ENCODE assay signal across 15 mouse cellular contexts in genomic region chr5:38006415-38007347, GRCm38 (mm10). TPM values are rescaled to one million over a fixed set of nuclear protein-coding genes. Genes with fewer than 3 reads are reported as not detected.
DNase-seq lines count a peak whose midpoint lies in the region; ATAC-seq lines count a peak whose summit lies in the region.
"Had no signal": no experiment of that assay in that cellular context is flagged by ENCODE, and none has a peak within 500 bp of the region (broad histone marks: within the 10 kb centered on the region; RNA-seq: fewer than 3 reads in every experiment).

No protein-coding gene starts in this region.

- no peak overlapping the region for H3K27ac ChIP-seq in neural tube, embryonic 11.5 days (ENCODE audit: low read depth, low read length)
- H3K27ac ChIP-seq in neural tube, embryonic 15.5 days (replicated peaks) = no peak overlapping the region
- H3K27ac ChIP-seq: heart, adult 2 months; liver, embryonic 13.5 days had no signal

- H3K9me3 ChIP-seq in neural tube, embryonic 11.5 days (ENCODE audit: control insufficient read depth, low read length) = no peaks in the 10 kb centered on the region
- H3K9me3 ChIP-seq in neural tube, embryonic 15.5 days (replicated peaks) = no peaks in the 10 kb centered on the region
- H3K9me3 ChIP-seq: liver, embryonic 13.5 days had no signal

- peaks cover 5% of the 10 kb centered on the region; the same call in 1 of the 2 replicates for H3K4me1 ChIP-seq in neural tube, embryonic 11.5 days (ENCODE audit: control insufficient read depth, insufficient read depth, low read length)
- H3K4me1 ChIP-seq in neural tube, embryonic 15.5 days = peaks cover 5% of the 10 kb centered on the region; the same call in 1 of the 2 replicates
- H3K4me1 ChIP-seq: liver, embryonic 13.5 days had no signal

- H3K4me2 ChIP-seq in neural tube, embryonic 11.5 days (ENCODE audit: low read depth) = no peak overlapping the region
- no peak overlapping the region for H3K4me2 ChIP-seq in neural tube, embryonic 15.5 days
- H3K4me2 ChIP-seq: liver, embryonic 13.5 days had no signal

- H3K27me3 ChIP-seq in neural tube, embryonic 11.5 days (ENCODE audit: control insufficient read depth, insufficient read depth, low read length) = no peaks in the 10 kb centered on the region
- H3K27me3 ChIP-seq in neural tube, embryonic 15.5 days (replicated peaks) = 0 out of 2 replicates have a peak, but pooled peaks cover 3% of the 10 kb centered on the region
- H3K27me3 ChIP-seq: liver, embryonic 13.5 days had no signal

- DNase-seq in neural tube, embryonic 11.5 days (ENCODE audit: low spot score) = peak; percentile 49
- peak; percentile 24 for DNase-seq in embryo, embryonic 9.5 days (ENCODE audit: extremely low spot score)
- peak; percentile 44 for DNase-seq in mesoderm, embryonic 11.5 days (ENCODE audit: low read depth, low spot score)
- no peak for DNase-seq in cerebellum, postnatal 36 days
- DNase-seq in urinary bladder, postnatal 4 days (ENCODE audit: low spot score in 2 of 2) = no peak
- DNase-seq in ovary, postnatal 36 days (ENCODE audit: low spot score) = no peak
- DNase-seq: cerebellum, adult 8-10 months; forebrain, postnatal 0 days; heart, adult 2 months; kidney, postnatal 14 days; left cerebral cortex, postnatal 4 days; liver, embryonic 13.5 days; spleen, adult 18-20 months had no signal

- 37% methylated on average over 17 of the region's 17 CpGs for WGBS in neural tube, embryonic 11.5 days
- 33% methylated on average over 17 of the region's 17 CpGs for WGBS in neural tube, embryonic 15.5 days

- H3K4me3 ChIP-seq in neural tube, embryonic 11.5 days (ENCODE audit: low read depth, low read length) = no peak overlapping the region
- H3K4me3 ChIP-seq in neural tube, embryonic 15.5 days (replicated peaks) = no peak overlapping the region
- H3K4me3 ChIP-seq: heart, adult 2 months; liver, embryonic 13.5 days had no signal

- peak; percentile 74 for ATAC-seq in neural tube, embryonic 11.5 days (ENCODE audit: insufficient read depth, low FRiP score, low TSS enrichment)
- ATAC-seq in neural tube, embryonic 15.5 days (ENCODE audit: low FRiP score) = no peak
- ATAC-seq: forebrain, postnatal 0 days; lung, postnatal 0 days had no signal

- H3K36me3 ChIP-seq in neural tube, embryonic 11.5 days (ENCODE audit: control insufficient read depth, insufficient read depth, low read length) = no peaks in the 10 kb centered on the region
- no peaks in the 10 kb centered on the region for H3K36me3 ChIP-seq in neural tube, embryonic 15.5 days
- H3K36me3 ChIP-seq: liver, embryonic 13.5 days had no signal

- no peak overlapping the region for H3K9ac ChIP-seq in neural tube, embryonic 11.5 days (ENCODE audit: low read length)
- H3K9ac ChIP-seq in neural tube, embryonic 15.5 days (replicated peaks) = no peak overlapping the region
- H3K9ac ChIP-seq: forebrain, postnatal 0 days; liver, embryonic 13.5 days had no signal

RNA-seq across cellular contexts. Expression of gene Stx18, which starts 31.9 kb away (rescaled TPM):
- 42.9 and 53.2 TPM in 2 replicates for polyA plus RNA-seq in neural tube, embryonic 11.5 days (2014; fragmentation: Nextera tagmentation; extraction: Ambion mirVana)
- polyA plus RNA-seq in neural tube, embryonic 15.5 days (2015; fragmentation: Nextera tagmentation; extraction: Ambion mirVana) = 35.0 and 37.1 TPM in 2 replicates

Comparison
In these comparisons a context has a peak if more than half of its experiments do, and no peak if none do; other contexts are left out.
1. DNase-seq: peak in neural tube, embryonic 11.5 days (single experiment), embryo, embryonic 9.5 days (single experiment) and mesoderm, embryonic 11.5 days (single experiment); none in cerebellum, postnatal 36 days (0 of 2), urinary bladder, postnatal 4 days (0 of 2) and ovary, postnatal 36 days (single experiment).